Mouse (Mus musculus) lung, embryonic 15.5 days (tissue): ENCODE results near the gene Gm15130. TPM values are rescaled to one million over a fixed set of nuclear protein-coding genes. Genes with fewer than 3 reads are reported as not detected.

Experiments used
- ATAC-seq: fragments of 200-750 bp; cut with Nextera tagmentation; 2 replicates; pipeline ENCODE4 v1.8.0; 2017; ENCODE audit warnings: moderate number of reproducible peaks, borderline replicate concordance; ENCODE audit not compliant: low FRiP score, low TSS enrichment; ENCODE audit errors: extremely low read depth
- H3K27ac ChIP-seq: fragments of 300-500 bp; sonication (generic); 2 replicates; pipeline ENCODE4 v1.5.1; 2015; ENCODE audit warnings: moderate library complexity, mild to moderate bottlenecking, inconsistent platforms
- H3K27me3 ChIP-seq: fragments of 300-500 bp; sonication (generic); 2 replicates; pipeline ENCODE4 v1.6.1; 2015; ENCODE audit warnings: inconsistent platforms
- H3K36me3 ChIP-seq: fragments of 300-500 bp; sonication (generic); 2 replicates; pipeline ENCODE4 v1.6.1; 2015; ENCODE audit warnings: inconsistent platforms
- H3K4me1 ChIP-seq: fragments of 300-500 bp; sonication (generic); 2 replicates; pipeline ENCODE4 v1.6.1; 2015; ENCODE audit warnings: inconsistent platforms
- H3K4me2 ChIP-seq: fragments of 300-500 bp; sonication (generic); 2 replicates; pipeline ENCODE4 v1.6.1; 2015; ENCODE audit warnings: inconsistent platforms, mild to moderate bottlenecking, moderate library complexity
- H3K4me3 ChIP-seq: fragments of 300-500 bp; sonication (generic); 2 replicates; pipeline ENCODE4 v1.5.1; 2015; ENCODE audit warnings: mild to moderate bottlenecking, inconsistent platforms
- H3K9ac ChIP-seq: fragments of 300-500 bp; sonication (generic); 2 replicates; pipeline ENCODE4 v1.6.1; 2015; ENCODE audit warnings: inconsistent platforms
- H3K9me3 ChIP-seq: fragments of 300-500 bp; sonication (generic); 2 replicates; pipeline ENCODE4 v1.6.1; 2016; ENCODE audit warnings: inconsistent platforms
- WGBS: fragments of 180-500 bp; shearing (Covaris S2); methylation state at CpG from one replicate; pipeline ENCODE4 v1.1.7; 2015; 5-methylcytosine and 5-hydroxymethylcytosine counted together
- polyA plus RNA-seq: library from polyadenylated mRNA; unstranded; fragments of >200 nt; fragmentation: Nextera tagmentation; extraction: Ambion mirVana; gene quantifications from 2 replicates; pipeline ENCODE4 v1.2.1, GENCODE M21; 2015

Gm15130 gene
- not detected in 2 replicates for polyA plus RNA-seq

- no peak within 1 kb of the TSS for H3K9ac ChIP-seq
- ATAC-seq: no peak
- H3K27ac ChIP-seq: no peak within 1 kb of the TSS
- 60% methylated on average over 2 of the region's 2 CpGs for WGBS
- no peaks in the 10 kb centered on the region for H3K36me3 ChIP-seq
- no peak within 1 kb of the TSS for H3K4me2 ChIP-seq
- no peaks in the 10 kb centered on the region for H3K9me3 ChIP-seq
- no peaks in the 10 kb centered on the region for H3K27me3 ChIP-seq
- no peaks in the 10 kb centered on the region for H3K4me1 ChIP-seq
- H3K4me3 ChIP-seq: no peak within 1 kb of the TSS
Measured at GRCm38 (mm10) chr2:111152836-111153235, at the start of gene Gm15130. Gene Gm15130, minus strand, starts transcription at chr2:111152936.

- Histone ChIP-seq H3K9ac (no peak overlapping the region), H3K4me3 (no peak overlapping the region), H3K27ac (no peak overlapping the region), H3K36me3 (no peaks in the 10 kb centered on the region), H3K4me1 (no peaks in the 10 kb centered on the region), H3K4me2 (no peak overlapping the region), H3K27me3 (no peaks in the 10 kb centered on the region), H3K9me3 (no peaks in the 10 kb centered on the region)
- no peak for ATAC-seq
- 90% methylated on average over 11 of the region's 11 CpGs for WGBS
Measured at GRCm38 (mm10) chr2:111182068-111182467, 29.3 kb upstream of the Gm15130 start.

- no peak overlapping the region for H3K4me2 ChIP-seq
- no peak overlapping the region for H3K27ac ChIP-seq
- H3K36me3 ChIP-seq: no peaks in the 10 kb centered on the region
- H3K27me3 ChIP-seq: no peaks in the 10 kb centered on the region
- ATAC-seq: no peak
- no peak overlapping the region for H3K9ac ChIP-seq
- H3K4me3 ChIP-seq: no peak overlapping the region
- WGBS: 45% methylated on average over 5 of the region's 5 CpGs
- H3K9me3 ChIP-seq: no peaks in the 10 kb centered on the region
- no peaks in the 10 kb centered on the region for H3K4me1 ChIP-seq
Measured at GRCm38 (mm10) chr2:111135739-111136138, 17.0 kb downstream of the Gm15130 start.

GRCm38 (mm10) chr2:111105882-111106281, 46.9 kb downstream of the Gm15130 start, which contains the start of gene Gm13941:
Gene Gm13941, minus strand, starts transcription at chr2:111105982.
- no peaks in the 10 kb centered on the region for H3K9me3 ChIP-seq
- no peaks in the 10 kb centered on the region for H3K4me1 ChIP-seq
- H3K4me2 ChIP-seq: no peak within 1 kb of the TSS
- H3K4me3 ChIP-seq: no peak within 1 kb of the TSS
- no peaks in the 10 kb centered on the region for H3K27me3 ChIP-seq
- H3K36me3 ChIP-seq: no peaks in the 10 kb centered on the region
- H3K27ac ChIP-seq: no peak within 1 kb of the TSS
- no peak for ATAC-seq
- no peak within 1 kb of the TSS for H3K9ac ChIP-seq

Other genes with a start within 250 kb of the Gm15130 start
- 0.02 and 0.08 TPM in 2 replicates for gene Ano3, start 202.0 kb downstream of the Gm15130 start, polyA plus RNA-seq
- gene Gm13941, start 47.0 kb downstream of the Gm15130 start, polyA plus RNA-seq: not detected in 2 replicates
- gene 4930430A15Rik, start 76.7 kb upstream of the Gm15130 start, polyA plus RNA-seq: not detected in 2 replicates
- gene Olfr1275, start 82.3 kb upstream of the Gm15130 start, polyA plus RNA-seq: not detected in 2 replicates
- gene Olfr1276, start 101.6 kb upstream of the Gm15130 start, polyA plus RNA-seq: not detected in 2 replicates
- gene Olfr1277, start 121.2 kb upstream of the Gm15130 start, polyA plus RNA-seq: not detected in 2 replicates
- not detected in 2 replicates for gene Olfr1278, start 137.2 kb upstream of the Gm15130 start, polyA plus RNA-seq
- gene Olfr1279, start 147.7 kb upstream of the Gm15130 start, polyA plus RNA-seq: not detected in 2 replicates
- not detected in 2 replicates for gene Olfr1280, start 161.1 kb upstream of the Gm15130 start, polyA plus RNA-seq
- not detected in 2 replicates for gene Olfr1281, start 173.6 kb upstream of the Gm15130 start, polyA plus RNA-seq
- gene Olfr1282, start 183.1 kb upstream of the Gm15130 start, polyA plus RNA-seq: not detected in 2 replicates
- not detected in 2 replicates for gene Olfr1283, start 213.9 kb upstream of the Gm15130 start, polyA plus RNA-seq
- not detected in 2 replicates for gene Olfr1284, start 222.6 kb upstream of the Gm15130 start, polyA plus RNA-seq